Mouse (Mus musculus): Measurements from ENCODE around the gene Btbd9.

- no peak for TF ChIP-seq CTCF (IDR thresholded peaks at IDR 0.05; ENCODE audit: control insufficient read depth, insufficient read depth, low read length)
- TF ChIP-seq POLR2A (IDR thresholded peaks at IDR 0.05; ENCODE audit: borderline replicate concordance, control insufficient read depth, low read depth, low read length): no peak
Measured at GRCm38 (mm10) chr17:30213371-30213770, 362.9 kb downstream of the Btbd9 start.
